Mouse (Mus musculus) stomach, postnatal 0 days (tissue): ENCODE results near the gene Gm973.

ENCODE experiments used
- CTCF ChIP-seq: IDR thresholded peaks from 2 replicates; pipeline ENCODE4 v1.5.1; 2016; ENCODE audit warnings: antibody characterized with exemption, low read depth, mild to moderate bottlenecking, moderate library complexity
- EP300 ChIP-seq: optimal IDR thresholded peaks from 2 replicates; pipeline ENCODE3; 2016; ENCODE audit warnings: antibody characterized with exemption

- no peak for TF ChIP-seq CTCF
- TF ChIP-seq EP300: no peak
Observed at GRCm38 (mm10) chr1:59669962-59670630, 154.0 kb downstream of the Gm973 start.
